Mouse (Mus musculus) myocyte (in vitro differentiated cells): ENCODE results near the gene Tmem117.

Experiments
- CEBPB ChIP-seq: IDR thresholded peaks from 2 replicates; pipeline ENCODE4 v1.6.1; 2011; ENCODE audit warnings: mild to moderate bottlenecking, moderate library complexity; ENCODE audit not compliant: poor library complexity, insufficient read depth, severe bottlenecking
- MAX ChIP-seq: IDR thresholded peaks from one replicate; pipeline ENCODE4 v1.6.1; 2011; ENCODE audit warnings: low read depth, mild to moderate bottlenecking, control low read depth
- MYOD1 ChIP-seq, 3 experiments: IDR thresholded peaks; one replicate each; pipeline ENCODE4 v1.6.1; 2011; ENCODE audit warnings: control low read depth in 2 of 3, low read depth in 2 of 3, mild to moderate bottlenecking in 2 of 3, moderate library complexity in 1 of 3; ENCODE audit not compliant: insufficient read length in 2 of 3, control insufficient read depth in 1 of 3
- MYOG ChIP-seq, 3 experiments: IDR thresholded peaks; one replicate each; pipeline ENCODE4 v1.6.1; 2011; ENCODE audit warnings: control low read depth in 2 of 3, low read depth in 2 of 3, mild to moderate bottlenecking in 2 of 3; ENCODE audit not compliant: insufficient read length in 2 of 3, control insufficient read depth in 1 of 3, insufficient read depth in 1 of 3
- POLR2A ChIP-seq: IDR thresholded peaks from one replicate; pipeline ENCODE4 v1.6.1; 2011; ENCODE audit warnings: low read depth, mild to moderate bottlenecking, control low read depth, moderate library complexity; ENCODE audit not compliant: insufficient read length
- TCF12 ChIP-seq: IDR thresholded peaks from one replicate; pipeline ENCODE4 v1.6.1; 2011; ENCODE audit warnings: mild to moderate bottlenecking, control low read depth; ENCODE audit not compliant: poor library complexity, insufficient read depth, severe bottlenecking

DNA sequence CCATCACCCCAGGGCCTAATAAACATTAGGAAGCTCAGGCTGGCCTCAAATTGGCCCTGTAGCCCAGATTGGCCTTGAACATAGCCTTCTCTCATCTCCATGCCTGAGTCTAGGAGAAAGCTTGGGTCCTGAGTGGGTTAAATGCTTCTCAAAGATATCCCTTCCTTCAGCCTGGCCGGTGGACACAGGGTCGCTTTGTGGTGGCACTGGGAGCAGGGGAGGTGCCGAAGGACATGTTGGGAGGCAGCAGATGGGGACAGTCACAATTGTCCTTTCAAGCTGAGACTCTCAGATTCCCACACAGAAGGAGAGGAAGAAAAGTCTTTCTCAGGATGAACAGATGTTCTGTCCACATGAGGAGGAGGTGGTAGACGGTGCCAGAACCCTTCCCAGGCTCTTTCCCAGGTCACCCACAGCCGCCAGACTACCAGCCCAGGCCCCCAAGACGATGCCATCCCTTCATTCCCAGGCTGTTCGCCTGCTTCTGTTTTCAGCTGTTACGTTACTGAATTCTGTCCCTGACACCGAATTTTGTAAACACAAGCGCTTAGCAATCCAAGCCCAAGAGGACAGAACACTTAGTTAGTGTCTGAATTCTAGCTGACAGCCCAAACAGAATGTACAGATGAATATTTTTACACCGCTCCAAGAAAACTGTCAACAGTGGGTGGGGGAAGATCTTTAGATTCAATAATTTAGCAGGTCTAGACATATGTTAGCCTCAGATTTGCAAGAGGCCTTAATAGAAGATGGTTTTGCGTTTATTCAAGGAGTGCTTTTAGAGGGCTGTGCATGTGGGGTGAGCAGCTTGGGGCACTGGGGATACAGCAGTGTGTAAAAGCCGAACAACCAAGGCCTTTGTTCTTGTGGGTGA, 23.2 kb downstream of the Tmem117 start:
- TF ChIP-seq MYOD1 (IDR thresholded peaks at IDR 0.05; ENCODE audit: control insufficient read depth in 1 of 3, insufficient read length in 2 of 3, low read depth in 2 of 3) = no peak
- no peak for TF ChIP-seq POLR2A
- no peak for TF ChIP-seq CEBPB
- TF ChIP-seq TCF12 = no peak
- TF ChIP-seq MAX = no peak
- no peak for TF ChIP-seq MYOG (IDR thresholded peaks at IDR 0.05; ENCODE audit: control insufficient read depth in 1 of 3, insufficient read depth in 1 of 3, insufficient read length in 2 of 3, low read depth in 2 of 3)
